Mouse (Mus musculus): Measurements from ENCODE around the gene Vmo1.

Gene Vmo1

GRCm38 (mm10) chr11:70472716-70473115 is 41.7 kb downstream of the Vmo1 start:
- no peak for DNase-seq (ENCODE audit: low read depth, low spot score)

GRCm38 (mm10) chr11:70469764-70470163 is 44.7 kb downstream of the Vmo1 start:
- no peak for DNase-seq (ENCODE audit: low read depth, low spot score)

- no peak for DNase-seq (ENCODE audit: low read depth, low spot score)
Observed at GRCm38 (mm10) chr11:70467902-70468619, 46.4 kb downstream of the Vmo1 start.

- no peak for DNase-seq (ENCODE audit: low read depth, low spot score)
Observed at GRCm38 (mm10) chr11:70465824-70466223, 48.6 kb downstream of the Vmo1 start.

- DNase-seq (ENCODE audit: low read depth, low spot score), result no peak
Observed at GRCm38 (mm10) chr11:70465211-70465610, 49.2 kb downstream of the Vmo1 start.

- DNase-seq (ENCODE audit: low read depth, low spot score), result no peak
Observed at GRCm38 (mm10) chr11:70463970-70464369, 50.4 kb downstream of the Vmo1 start.

Measured in brain, adult 2 months (tissue).